Mouse (Mus musculus) megakaryocyte, embryonic 14.5 days (primary cell): ENCODE results near the gene Fggy. TPM values are rescaled to one million over a fixed set of nuclear protein-coding genes. Genes with fewer than 3 reads are reported as not detected.

Experiments used
- H3K27me3 ChIP-seq: replicated peaks from 2 replicates; pipeline ENCODE3; 2012; ENCODE audit warnings: inconsistent platforms
- H3K36me3 ChIP-seq: replicated peaks from 2 replicates; pipeline ENCODE3; 2012; ENCODE audit warnings: low read length, inconsistent platforms, mixed read lengths
- H3K4me1 ChIP-seq: 2 replicates; pipeline ENCODE4 v1.6.1; 2012; ENCODE audit warnings: inconsistent platforms
- H3K4me3 ChIP-seq: replicated peaks from 2 replicates; pipeline ENCODE3; 2012; ENCODE audit warnings: moderate library complexity, mild to moderate bottlenecking, inconsistent platforms
- H3K9me3 ChIP-seq: 2 replicates; pipeline ENCODE4 v1.6.1; 2012; ENCODE audit warnings: inconsistent platforms
- FLI1 ChIP-seq: IDR thresholded peaks from 2 replicates; pipeline ENCODE4 v1.6.1; 2012; ENCODE audit warnings: low read length, inconsistent platforms, mixed read lengths
- GATA1 ChIP-seq: IDR thresholded peaks from 3 replicates; pipeline ENCODE4 v1.6.1; 2012; ENCODE audit warnings: mixed read lengths, low read length, inconsistent platforms, borderline replicate concordance
- polyA plus RNA-seq: library from polyadenylated mRNA; stranded (reverse); fragments of >175 nt; gene quantifications from 2 replicates; pipeline ENCODE4 v1.2.3, GENCODE M21; 2012; ENCODE audit warnings: low replicate concordance; ENCODE audit not compliant: insufficient read depth

Fggy gene
- polyA plus RNA-seq, 1 experiment: 0.96 TPM

DNA sequence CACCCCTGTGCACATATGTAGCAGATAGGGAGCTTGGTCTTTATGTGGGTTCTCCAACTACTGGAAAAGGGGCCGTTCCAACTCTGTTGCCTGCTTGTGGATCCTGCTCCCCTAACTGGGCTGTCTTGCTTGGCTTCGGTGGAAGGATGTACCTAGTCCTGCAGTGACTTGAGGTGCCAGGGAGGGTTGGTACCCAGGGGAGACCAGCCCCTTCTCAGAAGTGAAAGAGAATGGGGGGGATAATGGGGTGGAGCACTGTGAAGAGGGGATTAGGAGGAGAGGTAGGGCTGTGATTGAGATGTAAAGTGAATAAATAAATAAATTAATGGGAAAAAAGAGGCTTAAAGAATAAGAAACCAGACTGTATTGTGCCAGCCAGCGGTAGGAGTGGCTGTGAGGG lies 77.6 kb downstream of the Fggy start:
- H3K4me3 ChIP-seq: no peak overlapping the region
- peaks cover 3% of the 10 kb centered on the region for H3K27me3 ChIP-seq
- peaks cover 6% of the 10 kb centered on the region; the same call in 1 of the 2 replicates for H3K4me1 ChIP-seq
- TF ChIP-seq FLI1: no peak
- TF ChIP-seq GATA1: no peak
- no peaks in the 10 kb centered on the region for H3K36me3 ChIP-seq
- peaks cover 2% of the 10 kb centered on the region for H3K9me3 ChIP-seq

DNA sequence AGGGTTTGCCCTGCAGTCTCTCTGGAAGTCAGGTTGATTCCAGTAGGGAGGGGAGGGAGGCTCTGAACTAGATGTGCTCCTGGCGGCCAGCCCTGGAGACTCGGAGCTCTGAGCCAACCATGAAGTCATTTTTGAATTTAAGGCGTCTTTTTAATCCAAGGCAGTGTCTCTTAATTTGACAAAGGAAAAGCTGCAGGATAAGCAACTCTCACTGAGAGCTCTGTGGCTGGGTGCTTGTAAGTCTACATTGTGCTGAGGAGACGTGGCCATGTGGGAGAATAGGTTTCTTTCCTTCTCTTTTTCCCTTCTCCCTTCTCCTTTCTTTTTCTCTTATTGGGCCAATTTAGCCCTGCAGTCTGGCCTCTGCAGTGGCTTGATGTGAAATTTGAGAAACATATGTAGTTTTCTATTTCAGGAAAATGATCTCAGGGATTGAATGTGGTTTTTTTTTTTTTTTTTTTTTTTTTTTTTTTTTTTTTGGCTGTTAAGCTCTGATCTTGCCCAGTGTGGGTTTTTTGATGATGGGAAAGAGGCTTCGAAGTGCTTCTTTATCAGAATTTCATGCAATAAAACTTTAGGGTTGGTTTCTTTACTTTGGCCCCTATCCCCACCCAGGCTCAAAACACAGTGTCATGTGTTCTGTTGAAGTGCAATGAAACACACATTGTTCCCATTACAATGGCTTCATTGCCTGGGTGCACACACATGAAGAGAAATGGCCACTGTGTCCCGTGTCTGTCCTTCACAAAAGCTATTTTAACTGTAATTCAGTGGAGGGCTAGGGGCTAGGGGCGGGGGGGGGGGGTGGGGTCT lies 79.8 kb downstream of the Fggy start:
- no peaks in the 10 kb centered on the region for H3K36me3 ChIP-seq
- peaks cover 3% of the 10 kb centered on the region for H3K27me3 ChIP-seq
- H3K4me1 ChIP-seq: peaks cover 15% of the 10 kb centered on the region
- no peaks in the 10 kb centered on the region for H3K9me3 ChIP-seq
- TF ChIP-seq GATA1 (no peak), FLI1 (no peak)
- no peak overlapping the region for H3K4me3 ChIP-seq

DNA sequence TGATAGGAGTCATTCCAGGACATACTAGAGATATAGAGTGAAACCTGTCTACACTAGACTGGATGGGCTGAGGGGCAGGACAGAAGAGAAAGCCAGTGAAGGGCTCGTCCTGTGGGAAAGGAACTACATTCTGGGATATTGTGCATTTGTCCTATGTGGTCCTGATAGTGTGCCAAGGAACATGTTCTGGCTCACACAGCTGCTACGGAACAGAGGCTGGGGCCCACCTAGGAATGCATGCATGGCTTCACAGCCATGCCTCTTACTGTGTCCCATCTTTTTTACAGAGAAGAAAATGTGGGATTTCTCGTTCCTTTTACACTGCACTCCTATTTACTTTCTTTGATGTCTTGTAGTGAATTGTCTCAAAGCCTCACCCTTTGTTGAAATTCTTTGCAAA lies 80.8 kb downstream of the Fggy start:
- TF ChIP-seq GATA1: no peak
- no peak for TF ChIP-seq FLI1
- Histone ChIP-seq H3K4me1 (peaks cover 15% of the 10 kb centered on the region), H3K27me3 (peaks cover 3% of the 10 kb centered on the region), H3K4me3 (no peak overlapping the region), H3K9me3 (no peaks in the 10 kb centered on the region), H3K36me3 (no peaks in the 10 kb centered on the region)

DNA sequence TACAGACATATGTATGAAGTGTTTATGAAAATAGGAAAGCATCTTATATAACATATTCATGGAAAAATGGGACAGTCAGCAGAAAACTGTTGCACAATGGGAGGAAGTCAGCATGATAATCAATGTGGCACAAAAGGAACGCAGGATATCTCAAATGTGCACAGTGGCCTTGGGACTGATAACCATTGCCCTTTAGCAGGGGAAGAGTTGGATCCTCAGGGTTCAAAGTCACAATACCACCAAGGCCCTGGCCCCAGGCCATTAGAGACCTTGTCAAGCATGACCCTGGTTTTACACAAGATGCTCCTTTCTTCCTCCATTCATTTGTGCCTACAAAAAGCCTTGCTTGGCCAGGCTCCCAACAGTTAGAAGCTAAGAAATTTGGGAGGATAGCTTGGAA lies 83.5 kb downstream of the Fggy start:
- no peaks in the 10 kb centered on the region for H3K9me3 ChIP-seq
- H3K36me3 ChIP-seq: no peaks in the 10 kb centered on the region
- H3K4me1 ChIP-seq: peaks cover 15% of the 10 kb centered on the region
- no peak for TF ChIP-seq GATA1
- no peak for TF ChIP-seq FLI1
- peaks cover 1% of the 10 kb centered on the region for H3K27me3 ChIP-seq
- no peak overlapping the region for H3K4me3 ChIP-seq

DNA sequence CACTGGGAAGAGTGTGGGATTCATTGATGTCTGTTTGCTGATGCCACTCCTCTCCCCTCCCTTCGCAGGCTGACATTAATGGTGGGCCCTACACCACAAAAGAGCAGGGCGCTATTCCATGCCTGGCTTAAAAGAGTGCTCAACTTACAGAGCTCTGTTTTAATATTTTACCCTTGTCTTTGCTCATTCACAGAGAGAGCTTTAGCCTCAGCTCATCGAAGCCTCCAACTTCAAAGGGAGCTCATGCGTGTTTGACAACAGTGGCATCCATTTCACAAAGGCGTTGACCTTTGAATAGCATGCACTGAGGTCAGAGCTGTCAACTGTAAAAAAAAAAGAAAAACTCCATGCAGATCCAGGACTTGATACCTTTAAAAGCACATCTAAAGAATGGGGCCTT lies 86.7 kb downstream of the Fggy start:
- peaks cover 1% of the 10 kb centered on the region for H3K27me3 ChIP-seq
- H3K9me3 ChIP-seq: no peaks in the 10 kb centered on the region
- H3K36me3 ChIP-seq: no peaks in the 10 kb centered on the region
- no peak overlapping the region for H3K4me3 ChIP-seq
- H3K4me1 ChIP-seq: peaks cover 9% of the 10 kb centered on the region
- TF ChIP-seq FLI1 (no peak), GATA1 (no peak)

DNA sequence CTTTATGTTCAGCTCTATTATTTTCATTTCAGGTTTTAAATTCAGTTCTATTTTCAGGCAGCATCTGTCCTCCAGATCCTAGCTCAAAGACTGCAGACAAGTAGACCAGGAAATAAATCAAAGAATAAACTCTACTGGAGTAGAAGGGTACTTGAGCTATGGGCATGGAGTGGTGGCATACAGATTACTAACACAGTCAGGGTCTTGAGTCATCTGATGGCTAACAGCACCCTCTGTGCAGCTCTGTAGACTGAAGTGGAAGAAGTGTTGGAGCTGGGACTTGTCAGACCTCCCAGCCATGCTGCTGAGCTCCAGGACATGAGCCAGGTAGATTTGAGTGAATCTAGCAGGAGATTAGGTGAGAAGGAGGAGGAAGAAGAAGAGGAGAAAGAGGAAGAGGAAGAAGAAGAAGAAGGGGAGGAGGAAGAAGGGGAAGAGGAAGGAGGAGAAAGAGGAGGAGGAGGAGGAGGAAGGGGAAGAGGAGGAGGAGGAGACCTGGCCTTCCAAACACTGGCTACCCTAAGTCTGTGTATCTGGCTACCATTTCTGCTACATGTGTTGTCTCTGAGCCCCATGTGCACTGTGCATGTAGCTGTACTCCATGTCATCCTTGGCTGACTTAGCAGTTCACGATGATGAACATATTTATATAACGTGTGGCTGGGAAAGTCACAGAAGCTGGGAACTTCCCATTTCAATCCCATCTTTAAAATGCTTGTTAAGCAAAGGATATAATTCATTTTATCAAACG lies 91.7 kb downstream of the Fggy start:
- Histone ChIP-seq H3K27me3 (peaks cover 1% of the 10 kb centered on the region), H3K9me3 (no peaks in the 10 kb centered on the region), H3K4me3 (no peak overlapping the region), H3K36me3 (no peaks in the 10 kb centered on the region), H3K4me1 (peaks cover 7% of the 10 kb centered on the region; the same call in 1 of the 2 replicates)
- TF ChIP-seq FLI1: no peak

DNA sequence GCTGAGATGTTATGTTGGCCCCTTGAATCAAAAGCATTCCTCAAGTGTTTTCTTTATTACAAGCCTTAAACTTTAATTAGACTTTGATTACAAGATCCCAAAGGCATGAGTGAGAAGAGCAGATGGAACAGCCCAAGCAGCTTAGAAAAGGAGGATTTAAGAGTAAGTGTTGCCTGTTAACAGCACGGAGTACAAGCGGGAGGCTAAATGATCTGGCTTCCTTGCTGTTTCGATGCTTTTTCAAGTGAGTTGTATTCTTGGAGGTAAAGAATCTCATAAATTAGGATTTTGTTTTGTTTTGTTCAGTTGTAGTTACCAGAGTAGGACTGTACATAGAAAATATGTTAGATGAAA lies 92.2 kb downstream of the Fggy start:
- no peaks in the 10 kb centered on the region for H3K36me3 ChIP-seq
- peaks cover 9% of the 10 kb centered on the region; the same call in 1 of the 2 replicates for H3K4me1 ChIP-seq
- no peaks in the 10 kb centered on the region for H3K9me3 ChIP-seq
- H3K27me3 ChIP-seq: peaks cover 1% of the 10 kb centered on the region
- no peak overlapping the region for H3K4me3 ChIP-seq
- TF ChIP-seq FLI1 (no peak), GATA1 (no peak)

DNA sequence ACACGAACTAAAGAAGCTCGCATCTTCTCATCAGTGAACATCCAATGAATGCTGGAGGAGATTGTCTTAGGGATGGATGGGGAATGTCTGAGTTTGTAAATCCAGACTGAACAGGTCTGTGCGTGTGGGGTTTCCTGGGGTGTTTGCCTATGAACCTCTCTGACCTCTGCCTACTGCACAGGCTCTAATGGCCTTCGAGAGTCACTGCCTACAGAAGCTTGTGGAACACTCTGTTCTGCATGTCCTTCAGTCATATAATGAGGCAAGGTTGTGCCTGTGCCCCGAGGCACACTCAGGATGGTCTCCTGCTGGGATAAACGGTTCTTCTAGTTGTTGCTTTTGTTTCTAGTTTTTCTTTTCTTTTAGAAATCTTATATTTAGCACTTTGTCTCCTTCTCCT lies 92.7 kb downstream of the Fggy start:
- H3K9me3 ChIP-seq: no peaks in the 10 kb centered on the region
- TF ChIP-seq GATA1 (no peak), FLI1 (no peak)
- H3K4me1 ChIP-seq: peaks cover 9% of the 10 kb centered on the region; the same call in 1 of the 2 replicates
- H3K27me3 ChIP-seq: peaks cover 1% of the 10 kb centered on the region
- no peak overlapping the region for H3K4me3 ChIP-seq
- H3K36me3 ChIP-seq: no peaks in the 10 kb centered on the region

DNA sequence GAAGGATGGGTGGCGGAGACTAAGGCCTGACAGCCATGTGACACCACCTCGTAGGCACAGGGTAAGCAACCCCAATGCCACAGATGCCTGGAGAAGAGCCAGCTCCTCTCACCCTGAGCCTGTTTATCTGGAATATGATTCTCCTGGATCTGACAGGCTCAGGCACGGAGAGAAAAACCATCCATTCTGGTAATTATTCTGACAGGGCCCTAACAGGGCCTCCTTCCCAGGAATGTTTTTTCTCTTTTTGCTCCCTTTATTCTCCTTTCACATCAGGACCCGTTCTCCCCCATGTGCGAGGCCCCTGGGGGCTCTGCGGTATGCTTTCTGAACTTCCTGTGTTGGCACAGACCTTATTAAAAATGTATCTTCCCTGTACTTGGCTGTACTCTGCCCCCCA lies 94.7 kb downstream of the Fggy start:
- Histone ChIP-seq H3K9me3 (no peaks in the 10 kb centered on the region), H3K27me3 (peaks cover 1% of the 10 kb centered on the region), H3K36me3 (no peaks in the 10 kb centered on the region), H3K4me3 (no peak overlapping the region), H3K4me1 (peaks cover 11% of the 10 kb centered on the region)
- TF ChIP-seq GATA1 (no peak), FLI1 (no peak)

DNA sequence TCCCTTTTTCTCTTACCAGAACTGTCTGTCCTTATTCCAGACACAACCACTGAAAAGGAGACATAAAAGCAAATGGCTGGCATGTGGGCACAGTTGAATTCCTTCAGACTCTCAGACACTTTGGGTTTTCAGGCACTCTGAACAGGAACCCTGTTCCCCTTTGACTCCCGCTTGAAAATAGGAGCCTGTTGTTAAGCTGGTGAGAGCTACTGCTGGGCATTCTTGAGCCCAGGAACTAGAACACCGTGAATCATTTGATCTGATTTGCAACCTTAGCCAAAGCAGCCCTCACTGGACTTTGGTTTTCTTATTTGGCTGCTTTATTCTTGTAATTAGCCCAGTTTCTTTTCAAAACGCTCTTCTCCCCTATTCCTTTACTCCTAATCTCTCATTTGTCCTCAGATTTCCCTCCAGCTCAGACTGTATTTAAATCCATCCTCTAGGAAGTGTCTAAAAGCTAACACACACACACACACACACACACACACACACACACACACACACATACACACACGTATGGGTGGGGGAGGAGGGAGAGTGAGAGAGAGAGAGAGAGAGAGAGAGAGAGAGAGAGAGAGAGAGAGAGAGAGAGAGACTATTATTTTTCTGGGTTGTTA lies 96.1 kb downstream of the Fggy start:
- H3K4me3 ChIP-seq: no peak overlapping the region
- peaks cover 1% of the 10 kb centered on the region for H3K27me3 ChIP-seq
- TF ChIP-seq GATA1: no peak
- no peak for TF ChIP-seq FLI1
- H3K36me3 ChIP-seq: no peaks in the 10 kb centered on the region
- H3K9me3 ChIP-seq: no peaks in the 10 kb centered on the region
- H3K4me1 ChIP-seq: peaks cover 14% of the 10 kb centered on the region
